Mouse (Mus musculus) CH12.LX (cell line): ENCODE measurements at regions not wholly inside any gene's neighbourhood (a gene's known extent, or its start where the extent isn't known, plus 50 kb on each side); places are given as distances from the start of the nearest gene placed in this dataset.

Source experiments
- DNase-seq: peaks from one replicate; pipeline ENCODE4 v3.0.0-alpha.2; 2013; ENCODE audit errors: extremely low read depth
- H3K27ac ChIP-seq: 2 replicates; pipeline ENCODE4 v1.5.1; 2012; ENCODE audit warnings: low read depth, mild to moderate bottlenecking, control low read depth, moderate library complexity; ENCODE audit not compliant: insufficient read depth
- H3K27me3 ChIP-seq: replicated peaks from 2 replicates; pipeline ENCODE3; 2012; ENCODE audit warnings: inconsistent platforms
- H3K36me3 ChIP-seq, 2 experiments: replicated peaks in 1 of 2; 2 replicates each; pipeline versions ENCODE3 to v1.6.1; 2012; ENCODE audit warnings: inconsistent platforms in 1 of 2, low read length in 1 of 2, mild to moderate bottlenecking in 1 of 2, mixed read lengths in 1 of 2, moderate library complexity in 1 of 2; ENCODE audit not compliant: control insufficient read depth in 1 of 2, insufficient read depth in 1 of 2
- H3K4me1 ChIP-seq, 2 experiments: 2 replicates each; pipeline ENCODE4 v1.6.1; 2012; ENCODE audit warnings: inconsistent platforms in 1 of 2, moderate library complexity in 1 of 2; ENCODE audit not compliant: insufficient read depth in 2 of 2, control insufficient read depth in 1 of 2
- H3K4me2 ChIP-seq: 2 replicates; pipeline ENCODE4 v1.6.1; 2012; ENCODE audit warnings: low read depth, mild to moderate bottlenecking, control low read depth; ENCODE audit not compliant: poor library complexity, insufficient read depth, severe bottlenecking
- H3K4me3 ChIP-seq, 3 experiments: fragments of 150-350 bp in 1 of 3; sonication (generic) in 1 of 3; replicated peaks in 1 of 3; 2 replicates each; pipeline versions ENCODE3 to v1.5.1; 2011 to 2012; ENCODE audit warnings: low read depth in 2 of 3, low read length in 2 of 3, mild to moderate bottlenecking in 2 of 3, moderate library complexity in 2 of 3, control low read depth in 1 of 3, improper control_type of control experiment in 1 of 3, inconsistent platforms in 1 of 3, mixed read lengths in 1 of 3; ENCODE audit not compliant: poor library complexity in 1 of 3
- H3K79me2 ChIP-seq: replicated peaks from 2 replicates; pipeline ENCODE4 v1.6.1; 2012; ENCODE audit warnings: mild to moderate bottlenecking, moderate library complexity; ENCODE audit not compliant: control insufficient read depth, poor library complexity, insufficient read depth, severe bottlenecking; ENCODE audit errors: extremely low read depth
- H3K9ac ChIP-seq: 2 replicates; pipeline ENCODE4 v1.6.1; 2012; ENCODE audit warnings: low read depth, mild to moderate bottlenecking, control low read depth, moderate library complexity; ENCODE audit not compliant: insufficient read depth
- H3K9me3 ChIP-seq: replicated peaks from 2 replicates; pipeline ENCODE3; 2012; ENCODE audit warnings: low read length, inconsistent platforms, mixed read lengths
- BHLHE40 ChIP-seq: IDR thresholded peaks from 2 replicates; pipeline ENCODE4 v1.6.1; 2011; ENCODE audit warnings: mild to moderate bottlenecking, low read depth, low read length, improper control_type of control experiment
- CTCF ChIP-seq, 2 experiments: IDR thresholded peaks in 1 of 2; conservative IDR thresholded peaks in 1 of 2; 2 replicates each; pipeline ENCODE4 v1.5.1; 2011 to 2012; ENCODE audit warnings: low read depth in 2 of 2, low read length in 2 of 2, improper control_type of control experiment in 1 of 2, inconsistent platforms in 1 of 2, mild to moderate bottlenecking in 1 of 2, moderate library complexity in 1 of 2
- EP300 ChIP-seq: IDR thresholded peaks from 2 replicates; pipeline ENCODE4 v1.6.1; 2011; ENCODE audit warnings: low read length, improper control_type of control experiment
- GABPA ChIP-seq: IDR thresholded peaks from 2 replicates; pipeline ENCODE4 v1.6.1; 2012; ENCODE audit warnings: low read depth, low read length, improper control_type of control experiment, inconsistent platforms; ENCODE audit not compliant: insufficient replicate concordance
- HCFC1 ChIP-seq: IDR thresholded peaks from 2 replicates; pipeline ENCODE4 v1.6.1; 2012; ENCODE audit warnings: low read depth, mild to moderate bottlenecking, inconsistent platforms, low read length, improper control_type of control experiment
- IRF4 ChIP-seq: IDR thresholded peaks from 2 replicates; pipeline ENCODE4 v1.6.1; 2014; ENCODE audit warnings: low read depth, mild to moderate bottlenecking, inconsistent platforms, low read length, improper control_type of control experiment
- JUN ChIP-seq: IDR thresholded peaks from 2 replicates; pipeline ENCODE4 v1.6.1; 2011; ENCODE audit warnings: low read depth, mild to moderate bottlenecking, low read length, improper control_type of control experiment, moderate library complexity; ENCODE audit not compliant: insufficient read depth
- JUND ChIP-seq: conservative IDR thresholded peaks from 2 replicates; pipeline ENCODE4 v1.6.1; 2011; ENCODE audit warnings: low read depth, low read length, improper control_type of control experiment
- KAT2A ChIP-seq: IDR thresholded peaks from 2 replicates; pipeline ENCODE4 v1.6.1; 2012; ENCODE audit warnings: low read length, improper control_type of control experiment, inconsistent platforms; ENCODE audit not compliant: insufficient replicate concordance
- MEF2A ChIP-seq: IDR thresholded peaks from 2 replicates; pipeline ENCODE4 v1.6.1; 2014; ENCODE audit warnings: low read depth, mild to moderate bottlenecking, inconsistent platforms, low read length, improper control_type of control experiment, borderline replicate concordance
- MYC ChIP-seq: IDR thresholded peaks from 2 replicates; pipeline ENCODE4 v1.6.1; 2011; ENCODE audit warnings: low read depth, mild to moderate bottlenecking, improper control_type of control experiment, low read length
- NELFE ChIP-seq: IDR thresholded peaks from 2 replicates; pipeline ENCODE4 v1.6.1; 2011; ENCODE audit warnings: low read depth, low read length, improper control_type of control experiment
- POLR2A ChIP-seq: IDR thresholded peaks from 2 replicates; pipeline ENCODE4 v1.6.1; 2011; ENCODE audit warnings: low read depth, mild to moderate bottlenecking, improper control_type of control experiment, low read length
- POLR2AphosphoS2 ChIP-seq: IDR thresholded peaks from 2 replicates; pipeline ENCODE4 v1.6.1; 2011; ENCODE audit warnings: low read depth, low read length, improper control_type of control experiment
- RAD21 ChIP-seq: IDR thresholded peaks from 2 replicates; pipeline ENCODE4 v1.6.1; 2011; ENCODE audit warnings: low read depth, mild to moderate bottlenecking, low read length, improper control_type of control experiment, moderate library complexity
- RCOR1 ChIP-seq: conservative IDR thresholded peaks from 2 replicates; pipeline ENCODE4 v1.6.1; 2012; ENCODE audit warnings: low read depth, mild to moderate bottlenecking, inconsistent platforms, low read length, improper control_type of control experiment
- SIN3A ChIP-seq: IDR thresholded peaks from 2 replicates; pipeline ENCODE4 v1.6.1; 2012; ENCODE audit warnings: low read length, improper control_type of control experiment, inconsistent platforms
- TCF12 ChIP-seq: IDR thresholded peaks from 2 replicates; pipeline ENCODE4 v1.6.1; 2014; ENCODE audit warnings: low read depth, mild to moderate bottlenecking, inconsistent platforms, low read length, improper control_type of control experiment
- UBTF ChIP-seq: IDR thresholded peaks from 2 replicates; pipeline ENCODE4 v1.6.1; 2012; ENCODE audit warnings: low read depth, mild to moderate bottlenecking, inconsistent platforms, low read length, improper control_type of control experiment, moderate library complexity
- USF1 ChIP-seq: IDR thresholded peaks from 2 replicates; pipeline ENCODE4 v1.6.1; 2014; ENCODE audit warnings: low read depth, mild to moderate bottlenecking, inconsistent platforms, low read length, improper control_type of control experiment
- USF2 ChIP-seq: conservative IDR thresholded peaks from 2 replicates; pipeline ENCODE4 v1.6.1; 2011; ENCODE audit warnings: low read depth, low read length, improper control_type of control experiment
- ZC3H11A ChIP-seq: IDR thresholded peaks from 2 replicates; pipeline ENCODE4 v1.6.1; 2012; ENCODE audit warnings: low read depth, mild to moderate bottlenecking, inconsistent platforms, low read length, improper control_type of control experiment
- ZMIZ1 ChIP-seq: IDR thresholded peaks from 2 replicates; pipeline ENCODE4 v1.6.1; 2012; ENCODE audit warnings: low read depth, mild to moderate bottlenecking, inconsistent platforms, low read length, improper control_type of control experiment
- ZNF384 ChIP-seq: IDR thresholded peaks from 2 replicates; pipeline ENCODE4 v1.6.1; 2012; ENCODE audit warnings: low read depth, low read length, improper control_type of control experiment, inconsistent platforms
- dilution Hi-C: fragments of 300-500 bp; cut with MboI; formaldehyde crosslinking; loops from 2 replicates; pipeline ENCODE4 v1.14.3; 2020; ENCODE audit warnings: low sequenced_read_pairs; ENCODE audit not compliant: extremely low pct_unique_long_range_greater_than_20kb, extremely low pct_ligation_motif_present
- in situ Hi-C: fragments of 300-500 bp; cut with MboI; formaldehyde crosslinking; loops from 3 replicates; pipeline ENCODE4 v1.14.3; 2019; ENCODE audit warnings: low sequenced_read_pairs, low pct_ligation_motif_present, low pct_unique_long_range_greater_than_20kb, mixed read lengths

DNA sequence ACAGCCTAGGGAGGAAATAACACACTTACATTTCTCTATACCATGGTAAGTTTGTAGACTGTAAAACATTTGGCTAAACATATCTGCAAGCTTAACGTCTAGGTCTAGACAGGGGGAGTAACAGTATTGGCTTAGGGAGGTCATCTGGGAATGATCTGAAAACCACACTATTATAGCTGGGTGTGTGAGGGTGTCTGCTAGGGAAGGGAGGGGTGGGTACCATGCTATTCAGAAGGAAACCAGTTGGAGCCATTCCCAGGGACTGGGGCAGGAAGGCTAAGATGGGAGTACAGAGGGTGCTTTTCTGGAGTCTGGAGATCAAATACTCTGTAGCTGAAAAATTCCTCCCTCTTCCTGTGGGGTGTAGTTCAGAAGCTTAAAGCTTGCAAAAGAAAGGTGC, 2235.9 kb downstream of the 9330182O14Rik start:
- H3K27ac ChIP-seq: no peak overlapping the region
- in situ Hi-C loops: no loop called here
- no peak overlapping the region for H3K4me2 ChIP-seq
- H3K9me3 ChIP-seq: no peaks in the 10 kb centered on the region
- no peak for DNase-seq
- TF ChIP-seq UBTF (no peak), HCFC1 (no peak), ZMIZ1 (no peak), RAD21 (no peak), TCF12 (no peak), POLR2A (no peak), JUND (no peak), CTCF (conservative IDR thresholded peaks at IDR 0.05 in 1 of 2, IDR thresholded peaks at IDR 0.05 in 1 of 2; ENCODE audit: low read depth in 2 of 2, low read length in 2 of 2) (no peak), POLR2AphosphoS2 (no peak), MYC (no peak), MEF2A (no peak), GABPA (no peak), JUN (no peak), ZNF384 (no peak), SIN3A (no peak), IRF4 (no peak), ZC3H11A (no peak), RCOR1 (no peak), BHLHE40 (no peak)
- H3K9ac ChIP-seq: no peak overlapping the region
- no peak overlapping the region for H3K4me3 ChIP-seq
- H3K27me3 ChIP-seq: no peaks in the 10 kb centered on the region
- dilution Hi-C loops: no loop called here
- H3K4me1 ChIP-seq: no peaks in the 10 kb centered on the region
- H3K36me3 ChIP-seq: no peaks in the 10 kb centered on the region
- no peaks in the 10 kb centered on the region for H3K79me2 ChIP-seq

DNA sequence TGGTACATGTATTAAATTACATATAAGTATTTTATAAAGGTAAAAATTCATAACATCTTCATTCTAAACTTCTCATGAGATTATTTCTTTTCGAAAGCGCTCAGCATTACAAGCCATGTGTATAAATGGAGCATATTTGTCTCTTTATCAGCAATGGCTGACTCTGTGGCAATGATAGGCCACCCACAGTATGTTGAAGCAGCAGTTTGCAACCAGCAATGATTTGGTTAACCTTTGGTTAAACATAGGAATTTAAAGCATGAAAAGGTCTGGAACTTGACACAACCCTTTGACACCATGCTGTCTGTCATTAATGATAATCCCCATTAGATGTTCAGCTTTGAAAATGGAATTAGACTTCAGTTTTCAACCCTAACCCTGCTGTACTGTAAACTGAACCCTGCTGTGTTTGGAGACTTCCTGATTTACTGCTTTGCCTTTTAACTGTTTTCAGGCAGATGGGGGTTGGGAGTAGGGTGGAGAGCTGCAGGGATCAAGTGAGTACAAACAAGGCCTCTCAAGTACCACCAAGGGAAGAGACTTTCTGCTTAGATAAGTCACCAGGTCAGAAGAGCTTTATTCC, 2238.6 kb downstream of the 9330182O14Rik start:
- no peak for DNase-seq
- in situ Hi-C loops (no loop called here), dilution Hi-C loops (no loop called here)

More for the DNA sequence above, 2238.6 kb downstream of the 9330182O14Rik start:
- Histone ChIP-seq H3K36me3 (no peaks in the 10 kb centered on the region), H3K9ac (no peak overlapping the region), H3K79me2 (no peaks in the 10 kb centered on the region), H3K4me1 (no peaks in the 10 kb centered on the region), H3K4me3 (no peak overlapping the region), H3K9me3 (no peaks in the 10 kb centered on the region), H3K27ac (no peak overlapping the region), H3K4me2 (no peak overlapping the region), H3K27me3 (no peaks in the 10 kb centered on the region)
- TF ChIP-seq JUND (no peak), NELFE (no peak), KAT2A (no peak), USF2 (no peak), GABPA (no peak), ZNF384 (no peak), USF1 (no peak), EP300 (no peak)
